Mouse (Mus musculus) gastrocnemius, adult 2 months (tissue): Measurements from ENCODE around the gene Nob1. TPM values are rescaled to one million over a fixed set of nuclear protein-coding genes. Genes with fewer than 3 reads are reported as not detected.

ENCODE experiments used
- DNase-seq: peaks from one replicate; pipeline ENCODE4 v3.0.0; 2022
- H3K27ac ChIP-seq: fragments of 200-600 bp; 2 replicates; pipeline ENCODE4 v1.8.1; 2022; ENCODE audit warnings: mild to moderate bottlenecking
- H3K4me3 ChIP-seq: fragments of 200-600 bp; 2 replicates; pipeline ENCODE4 v1.8.1; 2022; ENCODE audit warnings: mild to moderate bottlenecking, moderate library complexity
- CTCF ChIP-seq: fragments of 200-600 bp; IDR thresholded peaks from 2 replicates; pipeline ENCODE4 v1.8.1; 2022; ENCODE audit warnings: antibody characterized with exemption, mild to moderate bottlenecking, moderate library complexity
- intact Hi-C: fragments of 180-260 bp; cut with DNase I; formaldehyde crosslinking; loops from one replicate; pipeline ENCODE4 v1.15.1; 2025
- long read RNA-seq, 2 experiments: library from polyadenylated mRNA; stranded (forward); transcript quantifications; one replicate each; pipeline ENCODE4 v2.0.0; 2021
- total RNA-seq, 2 experiments: library from RNA; stranded (reverse); gene quantifications; 2 replicates each; pipeline ENCODE4 v1.2.3; 2021

Nob1 gene
- 10 to 100 TPM; 25.5 to 26.1 TPM for total RNA-seq
- long read RNA-seq, experiment 1, transcript Nob1-201 (9 exons, 1,658 nt) = major isoform, 22 of 28 reads
- long read RNA-seq, experiment 1, partial matches to known transcripts = 6 of 28 reads
- long read RNA-seq, experiment 1, other reads (novel, unspliced or antisense) = 0 of 28 reads
- long read RNA-seq, experiment 2, transcript Nob1-201 (9 exons, 1,658 nt) = major isoform, 23 of 32 reads
- long read RNA-seq, experiment 2, partial matches to known transcripts = 7 of 32 reads
- long read RNA-seq, experiment 2, other reads (novel, unspliced or antisense) = 1 of 32 reads

DNA sequence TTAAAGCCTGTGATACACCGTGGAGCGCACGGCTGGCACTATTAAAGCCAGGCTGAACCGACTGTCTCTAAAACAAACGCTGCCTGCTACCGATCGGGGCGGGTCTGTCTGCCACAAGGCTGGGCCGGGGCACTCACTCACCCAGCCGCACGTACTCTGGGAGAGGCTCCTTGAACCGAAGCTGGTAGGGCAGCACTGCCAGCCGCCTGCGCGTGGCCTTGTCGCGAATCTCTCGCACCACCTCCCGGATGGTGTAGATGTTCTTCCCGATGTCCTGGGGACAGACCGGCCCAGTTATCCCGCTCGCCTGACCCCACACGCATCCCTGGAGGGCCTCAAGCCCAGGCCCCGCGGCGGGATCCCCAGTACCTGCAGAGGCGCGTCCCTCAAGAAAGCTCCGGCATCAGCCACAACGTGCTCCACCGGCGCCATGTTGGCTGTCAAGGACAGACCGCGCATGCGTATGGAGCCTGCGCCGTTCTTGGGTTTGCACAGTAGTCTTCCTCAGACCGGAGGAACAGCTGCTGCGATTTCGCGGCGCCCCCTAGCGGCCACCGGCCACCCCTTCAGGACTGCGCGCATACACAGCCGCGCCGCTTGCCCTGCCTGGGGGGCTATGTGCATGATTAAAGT is at the start of gene Nob1:
Gene Nob1, minus strand, starts transcription at position 455 of the 633 bp plus-strand sequence.
- peak within 1 kb of the TSS; percentile 87 for H3K27ac ChIP-seq
- peak within 1 kb of the TSS; percentile 98 for H3K4me3 ChIP-seq
- no peak; the same call in 1 of the 2 replicates for TF ChIP-seq CTCF

GRCm38 (mm10) chr8:107473369-107473768 is 48.5 kb upstream of the Nob1 start:
- no peak overlapping the region for H3K27ac ChIP-seq
- no peak for TF ChIP-seq CTCF
- H3K4me3 ChIP-seq = no peak overlapping the region
- DNase-seq = no peak
- intact Hi-C loops = no loop called here

More for the DNA sequence above, at the start of gene Nob1:
- DNase-seq = peak; percentile 99
- intact Hi-C loops = loop anchor here (1.0 to 2.0 kb wide), 2 partner anchors 38 to 322 kb away; no protein-coding TSS in a partner anchor

DNA sequence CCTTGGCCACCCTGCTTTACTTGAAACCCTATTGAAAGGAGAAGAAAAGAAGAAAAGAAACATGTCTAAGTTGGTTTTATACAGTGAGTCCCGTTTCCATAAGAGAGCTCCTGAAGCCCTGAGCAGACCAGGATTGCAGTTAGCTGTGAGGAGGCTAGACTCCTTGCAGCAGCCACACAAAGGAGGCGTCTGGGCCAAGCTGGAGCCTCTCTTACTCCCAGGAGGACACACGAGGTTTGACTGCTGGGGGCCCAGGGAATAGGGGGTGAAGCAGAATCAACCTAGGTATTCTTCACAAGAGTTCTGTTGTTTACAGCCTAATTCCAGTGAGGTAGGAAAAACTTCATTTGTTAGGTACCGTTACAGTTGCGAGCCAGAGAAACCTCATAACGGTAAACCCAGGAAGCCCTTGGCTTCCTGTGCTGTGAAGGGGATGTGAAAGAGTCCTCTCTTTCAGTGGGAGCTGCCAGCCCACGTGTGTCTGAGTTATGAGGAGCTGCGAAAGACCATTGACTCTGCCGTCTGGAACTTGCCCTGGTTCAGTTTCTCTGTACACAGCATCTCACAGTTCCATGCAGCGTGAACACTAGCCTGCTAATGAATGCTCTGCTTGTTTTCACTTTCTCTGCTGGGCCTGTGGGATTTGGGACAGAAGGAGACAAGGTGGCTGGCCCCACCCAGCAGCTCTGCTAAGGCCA is 47.7 kb upstream of the Nob1 start:
- no peak overlapping the region; the same call in 1 of the 2 replicates for H3K27ac ChIP-seq
- no peak for TF ChIP-seq CTCF
- no peak overlapping the region for H3K4me3 ChIP-seq
- no peak for DNase-seq
- intact Hi-C loops = no loop called here

DNA sequence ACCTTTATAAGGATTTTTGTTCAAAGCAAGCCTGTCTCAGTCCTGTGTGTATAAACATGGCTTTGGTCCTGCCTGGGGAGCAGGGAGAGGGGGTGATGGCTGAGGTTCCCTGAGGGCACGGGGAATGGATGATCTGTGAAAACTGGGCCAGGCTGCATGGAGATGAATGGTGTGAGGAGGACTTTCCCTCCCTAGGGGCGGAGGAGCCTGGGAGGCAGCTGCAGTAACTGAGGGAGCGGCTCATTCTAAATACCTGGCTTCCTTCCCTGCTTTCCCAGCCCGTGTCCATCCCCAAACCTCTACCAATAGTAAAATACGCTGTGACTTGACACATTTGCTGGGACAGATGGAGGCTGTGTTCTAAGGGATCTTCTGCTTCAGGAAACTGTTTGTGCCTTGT is 45.5 kb upstream of the Nob1 start:
- intact Hi-C loops = no loop called here
- DNase-seq = no peak
- Histone ChIP-seq H3K4me3 (no peak overlapping the region), H3K27ac (no peak overlapping the region)
- no peak for TF ChIP-seq CTCF

GRCm38 (mm10) chr8:107468811-107469302 is 44.0 kb upstream of the Nob1 start:
- no peak overlapping the region for H3K4me3 ChIP-seq
- no peak overlapping the region for H3K27ac ChIP-seq
- intact Hi-C loops = no loop called here
- DNase-seq = no peak
- TF ChIP-seq CTCF = no peak

GRCm38 (mm10) chr8:107466642-107467041 is 41.8 kb upstream of the Nob1 start:
- intact Hi-C loops = no loop called here
- Histone ChIP-seq H3K27ac (no peak overlapping the region), H3K4me3 (no peak overlapping the region)
- no peak for DNase-seq
- TF ChIP-seq CTCF = no peak

- intact Hi-C loops = no loop called here
- TF ChIP-seq CTCF = no peak
- no peak overlapping the region for H3K4me3 ChIP-seq
- no peak overlapping the region for H3K27ac ChIP-seq
- DNase-seq = no peak
These were observed 40.6 kb upstream of the Nob1 start for GRCm38 (mm10) chr8:107465332-107465990.

DNA sequence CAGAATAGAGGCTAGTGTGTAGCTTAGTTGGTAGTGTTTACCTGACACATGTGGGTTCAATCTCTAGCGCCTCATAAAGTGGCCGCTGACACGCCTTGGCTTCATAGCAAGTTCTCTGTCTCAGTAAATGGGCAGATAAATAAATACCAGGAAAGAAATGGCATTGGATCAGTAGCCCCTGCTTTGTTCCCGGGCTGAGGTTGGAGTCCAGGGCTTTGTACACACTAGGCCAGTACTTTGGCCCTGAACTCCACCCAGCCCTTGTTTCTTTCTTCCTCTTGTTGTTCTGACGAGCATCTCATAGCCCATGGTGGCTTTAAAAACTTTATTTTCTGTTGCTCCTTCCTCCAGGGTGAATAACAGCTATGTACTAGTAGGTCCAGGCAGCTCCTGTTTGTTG is 37.6 kb upstream of the Nob1 start:
- Histone ChIP-seq H3K27ac (no peak overlapping the region), H3K4me3 (no peak overlapping the region)
- intact Hi-C loops = no loop called here
- DNase-seq = no peak
- TF ChIP-seq CTCF = no peak

- H3K4me3 ChIP-seq = no peak overlapping the region
- no peak for DNase-seq
- TF ChIP-seq CTCF = no peak
- intact Hi-C loops = no loop called here
- H3K27ac ChIP-seq = no peak overlapping the region
These were observed 33.4 kb upstream of the Nob1 start for GRCm38 (mm10) chr8:107458281-107458680.

- intact Hi-C loops = no loop called here
- no peak overlapping the region for H3K4me3 ChIP-seq
- H3K27ac ChIP-seq = no peak overlapping the region
- no peak for TF ChIP-seq CTCF
- DNase-seq = no peak
These were observed 32.9 kb upstream of the Nob1 start for GRCm38 (mm10) chr8:107457725-107458124.

DNA sequence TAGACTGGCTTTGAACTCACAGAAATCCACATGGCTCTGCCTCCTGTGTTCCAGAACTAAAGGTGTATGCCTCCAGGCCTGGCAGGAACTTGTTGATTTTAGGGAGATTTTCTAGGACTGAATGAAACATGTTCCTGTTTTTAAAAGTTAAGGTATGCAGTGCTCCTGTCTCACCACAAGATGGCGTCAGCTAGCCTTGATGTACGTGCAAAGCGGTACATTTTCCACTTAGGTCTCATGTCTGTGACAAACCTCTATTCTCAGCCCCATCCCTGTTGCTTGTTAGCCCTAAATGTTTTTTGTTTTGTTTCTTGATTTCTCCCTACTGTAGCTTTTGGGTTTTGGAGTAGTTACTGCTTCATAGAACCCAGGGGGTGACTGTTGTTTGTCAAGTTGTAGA is 30.4 kb upstream of the Nob1 start:
- no peak; the same call in 1 of the 2 replicates for TF ChIP-seq CTCF
- Histone ChIP-seq H3K27ac (no peak overlapping the region), H3K4me3 (no peak overlapping the region)
- intact Hi-C loops = loop anchor here (1.0 kb wide), 1 partner anchor 121 kb away; no protein-coding TSS in a partner anchor
- DNase-seq = peak; percentile 38

GRCm38 (mm10) chr8:107453386-107453785 is 28.5 kb upstream of the Nob1 start:
- DNase-seq = no peak
- Histone ChIP-seq H3K27ac (no peak overlapping the region), H3K4me3 (no peak overlapping the region)
- no peak for TF ChIP-seq CTCF
- intact Hi-C loops = no loop called here
